In genomic region chr19:46863236-46863927, GRCm38 (mm10) we compare ENCODE assay signal across 10 mouse cellular contexts.
DNase-seq lines count a peak whose midpoint lies in the region; ATAC-seq and TF ChIP-seq lines count a peak whose summit lies in the region.
"Had no signal": no experiment of that assay in that cellular context is flagged by ENCODE, and none has a peak within 500 bp of the region (broad histone marks: within the 10 kb centered on the region; RNA-seq: fewer than 3 reads in every experiment).

No protein-coding gene starts in this region.

- no peak overlapping the region; the same call in 1 of the 2 replicates for H3K4me3 ChIP-seq in liver, embryonic 15.5 days (replicated peaks)
- H3K4me3 ChIP-seq in forebrain, embryonic 15.5 days, result no peak overlapping the region
- no peak overlapping the region for H3K4me3 ChIP-seq in layer of hippocampus, adult 2 months
- H3K4me3 ChIP-seq: embryonic facial prominence, embryonic 10.5 days had no signal

- peak overlapping the region; percentile 52 for H3K4me2 ChIP-seq in liver, embryonic 15.5 days
- no peak overlapping the region for H3K4me2 ChIP-seq in forebrain, embryonic 15.5 days (replicated peaks)
- H3K4me2 ChIP-seq: hindbrain, embryonic 14.5 days had no signal

- ATAC-seq in liver, embryonic 15.5 days (ENCODE audit: insufficient read depth), result peak; percentile 25; the same call in 1 of the 2 replicates
- no peak for ATAC-seq in forebrain, embryonic 15.5 days (replicated peaks)

- H3K9me3 ChIP-seq in liver, embryonic 15.5 days (replicated peaks), result no peaks in the 10 kb centered on the region
- H3K9me3 ChIP-seq in forebrain, embryonic 15.5 days, result no peaks in the 10 kb centered on the region
- H3K9me3 ChIP-seq: embryonic facial prominence, embryonic 10.5 days had no signal

- H3K27ac ChIP-seq in liver, embryonic 15.5 days (replicated peaks), result peak overlapping the region; percentile 65
- H3K27ac ChIP-seq in forebrain, embryonic 15.5 days (replicated peaks), result no peak overlapping the region
- H3K27ac ChIP-seq in layer of hippocampus, adult 2 months, result no peak overlapping the region; the same call in 1 of the 2 replicates
- H3K27ac ChIP-seq: embryonic facial prominence, embryonic 10.5 days; hindbrain, embryonic 14.5 days had no signal

- peak; percentile 17 to 41 for DNase-seq in spleen, postnatal 36 days (ENCODE audit: low spot score in 2 of 2)
- DNase-seq in spleen, adult 12 weeks (ENCODE audit: low spot score), result no peak
- peak; percentile 52 for DNase-seq in cerebellum, adult 8-10 months
- no peak for DNase-seq in gastrocnemius, postnatal 4 days (ENCODE audit: low spot score in 2 of 2)
- DNase-seq in layer of hippocampus, adult 9-10 months (ENCODE audit: low spot score), result no peak
- DNase-seq in layer of hippocampus, adult 2 months (ENCODE audit: low spot score in 2 of 2), result no peak

- H3K27me3 ChIP-seq in liver, embryonic 15.5 days, result no peaks in the 10 kb centered on the region
- no peaks in the 10 kb centered on the region for H3K27me3 ChIP-seq in forebrain, embryonic 15.5 days

- H3K36me3 ChIP-seq in liver, embryonic 15.5 days (replicated peaks), result no peaks in the 10 kb centered on the region
- no peaks in the 10 kb centered on the region for H3K36me3 ChIP-seq in forebrain, embryonic 15.5 days
- H3K36me3 ChIP-seq: embryonic facial prominence, embryonic 10.5 days had no signal

- H3K9ac ChIP-seq in liver, embryonic 15.5 days, result no peak overlapping the region; the same call in 1 of the 2 replicates
- H3K9ac ChIP-seq in forebrain, embryonic 15.5 days (replicated peaks), result no peak overlapping the region
- H3K9ac ChIP-seq: hindbrain, embryonic 14.5 days had no signal

- no peak for TF ChIP-seq CTCF in layer of hippocampus, adult 2 months (conservative IDR thresholded peaks at IDR 0.05)

- 19% methylated on average over 17 of the region's 17 CpGs for WGBS in liver, embryonic 15.5 days (ENCODE audit: insufficient replicate concordance)
- WGBS in forebrain, embryonic 15.5 days, result 83% methylated on average over 17 of the region's 17 CpGs

- H3K4me1 ChIP-seq in liver, embryonic 15.5 days (replicated peaks), result peaks cover 58% of the 10 kb centered on the region
- no peaks in the 10 kb centered on the region for H3K4me1 ChIP-seq in forebrain, embryonic 15.5 days

Comparison
In these comparisons a context has a peak if more than half of its experiments do, and no peak if none do; other contexts are left out.
1. DNase-seq: peak in spleen, postnatal 36 days (2 of 2) and cerebellum, adult 8-10 months (single experiment); none in spleen, adult 12 weeks (single experiment), gastrocnemius, postnatal 4 days (0 of 2), layer of hippocampus, adult 9-10 months (single experiment) and layer of hippocampus, adult 2 months (0 of 2).